ENCODE assay signal across 12 mouse cellular contexts in genomic region chr11:116922058-116922457, GRCm38 (mm10). TPM values are rescaled to one million over a fixed set of nuclear protein-coding genes. Genes with fewer than 3 reads are reported as not detected.
A peak's percentile ranks its signal among the peaks of the same experiment; 100 is the strongest.
DNase-seq lines count a peak whose midpoint lies in the region; ATAC-seq and TF ChIP-seq lines count a peak whose summit lies in the region.
"Had no signal": no experiment of that assay in that cellular context is flagged by ENCODE, and none has a peak within 500 bp of the region (broad histone marks: within the 10 kb centered on the region; RNA-seq: fewer than 3 reads in every experiment).

No protein-coding gene starts in this region.

- 0 out of 2 replicates have a peak, but pooled peaks have one; percentile 66 for TF ChIP-seq EP300 in heart, adult 2 months (IDR thresholded peaks at IDR 0.05; ENCODE audit: insufficient read depth, low read depth, low read length)

- no peak overlapping the region for H3K4me2 ChIP-seq in heart, embryonic 11.5 days
- H3K4me2 ChIP-seq in forebrain, embryonic 15.5 days (replicated peaks), result peak overlapping the region; percentile 86
- H3K4me2 ChIP-seq in hindbrain, embryonic 15.5 days, result peak overlapping the region; percentile 85
- H3K4me2 ChIP-seq in neural tube, embryonic 14.5 days (ENCODE audit: low read depth, low read length), result peak overlapping the region; percentile 89
- no peak overlapping the region for H3K4me2 ChIP-seq in liver, embryonic 11.5 days
- H3K4me2 ChIP-seq: kidney, embryonic 15.5 days had no signal

- TF ChIP-seq CTCF in heart, adult 2 months (IDR thresholded peaks at IDR 0.05), result no peak

- no peak for TF ChIP-seq POLR2A in heart, adult 2 months (IDR thresholded peaks at IDR 0.05; ENCODE audit: insufficient read depth, low read depth, low read length)

- 18% methylated on average over 7 of the region's 7 CpGs for WGBS in heart, adult 2 months
- 27% methylated on average over 7 of the region's 7 CpGs for WGBS in heart, embryonic 11.5 days (ENCODE audit: insufficient replicate concordance)
- 27% methylated on average over 7 of the region's 7 CpGs for WGBS in forebrain, embryonic 15.5 days
- WGBS in hindbrain, embryonic 15.5 days, result 18% methylated on average over 7 of the region's 7 CpGs
- WGBS in neural tube, embryonic 14.5 days, result 35% methylated on average over 7 of the region's 7 CpGs
- WGBS in liver, embryonic 11.5 days, result 41% methylated on average over 7 of the region's 7 CpGs

- H3K36me3 ChIP-seq in heart, adult 2 months (ENCODE audit: control insufficient read depth, insufficient read depth, low read length), result no peaks in the 10 kb centered on the region
- H3K36me3 ChIP-seq in heart, embryonic 11.5 days (ENCODE audit: control insufficient read depth, insufficient read depth, low read length), result no peaks in the 10 kb centered on the region
- peaks cover 37% of the 10 kb centered on the region for H3K36me3 ChIP-seq in forebrain, embryonic 15.5 days
- H3K36me3 ChIP-seq in hindbrain, embryonic 15.5 days, result peaks cover 23% of the 10 kb centered on the region
- H3K36me3 ChIP-seq in neural tube, embryonic 14.5 days (ENCODE audit: control insufficient read depth, insufficient read depth, low read length), result peaks cover 24% of the 10 kb centered on the region
- no peaks in the 10 kb centered on the region for H3K36me3 ChIP-seq in liver, embryonic 11.5 days (ENCODE audit: control insufficient read depth, insufficient read depth, low read length)
- H3K36me3 ChIP-seq: kidney, embryonic 15.5 days had no signal

- no peaks in the 10 kb centered on the region for H3K9me3 ChIP-seq in heart, embryonic 11.5 days (replicated peaks; ENCODE audit: control insufficient read depth, low read length)
- H3K9me3 ChIP-seq in forebrain, embryonic 15.5 days, result no peaks in the 10 kb centered on the region
- H3K9me3 ChIP-seq in hindbrain, embryonic 15.5 days, result no peaks in the 10 kb centered on the region
- H3K9me3 ChIP-seq in neural tube, embryonic 14.5 days (ENCODE audit: control insufficient read depth, low read length), result no peaks in the 10 kb centered on the region
- no peaks in the 10 kb centered on the region for H3K9me3 ChIP-seq in liver, embryonic 11.5 days (ENCODE audit: control insufficient read depth, low read length)
- H3K9me3 ChIP-seq: kidney, embryonic 15.5 days had no signal

- H3K4me3 ChIP-seq in heart, adult 2 months, result no peak overlapping the region
- no peak overlapping the region for H3K4me3 ChIP-seq in heart, embryonic 11.5 days (ENCODE audit: low read depth, low read length)
- peak overlapping the region; percentile 79 for H3K4me3 ChIP-seq in forebrain, embryonic 15.5 days
- peak overlapping the region; percentile 77 for H3K4me3 ChIP-seq in hindbrain, embryonic 15.5 days
- H3K4me3 ChIP-seq in neural tube, embryonic 14.5 days (ENCODE audit: low read depth, low read length), result peak overlapping the region; percentile 76; the same call in 1 of the 2 replicates
- no peak overlapping the region for H3K4me3 ChIP-seq in liver, embryonic 11.5 days (ENCODE audit: low read depth, low read length)
- H3K4me3 ChIP-seq: kidney, embryonic 15.5 days had no signal

- no peak overlapping the region for H3K27ac ChIP-seq in heart, adult 2 months
- H3K27ac ChIP-seq in heart, embryonic 11.5 days (ENCODE audit: low read depth, low read length), result no peak overlapping the region
- peak overlapping the region; percentile 76 for H3K27ac ChIP-seq in forebrain, embryonic 15.5 days (replicated peaks)
- peak overlapping the region; percentile 42; the same call in 1 of the 2 replicates for H3K27ac ChIP-seq in hindbrain, embryonic 15.5 days (replicated peaks)
- no peak overlapping the region for H3K27ac ChIP-seq in neural tube, embryonic 14.5 days (ENCODE audit: low read depth, low read length)
- no peak overlapping the region for H3K27ac ChIP-seq in liver, embryonic 11.5 days (ENCODE audit: low read depth, low read length)
- H3K27ac ChIP-seq: kidney, embryonic 15.5 days; macrophage had no signal

- H3K27me3 ChIP-seq in heart, adult 2 months (ENCODE audit: control insufficient read depth, insufficient read depth, low read length), result peaks cover 11% of the 10 kb centered on the region
- H3K27me3 ChIP-seq in heart, embryonic 11.5 days (ENCODE audit: control insufficient read depth, insufficient read depth, low read length), result peaks cover 69% of the 10 kb centered on the region
- H3K27me3 ChIP-seq in forebrain, embryonic 15.5 days, result 0 out of 2 replicates have a peak, but pooled peaks cover 6% of the 10 kb centered on the region
- no peaks in the 10 kb centered on the region for H3K27me3 ChIP-seq in hindbrain, embryonic 15.5 days
- H3K27me3 ChIP-seq in neural tube, embryonic 14.5 days (ENCODE audit: control insufficient read depth, insufficient read depth, low read length), result no peaks in the 10 kb centered on the region
- H3K27me3 ChIP-seq in liver, embryonic 11.5 days (replicated peaks; ENCODE audit: control insufficient read depth, insufficient read depth, low read length), result peaks cover 61% of the 10 kb centered on the region

- peak; percentile 29 to 58 for DNase-seq in heart, adult 2 months
- no peak for DNase-seq in liver, embryonic 11.5 days (ENCODE audit: low spot score)
- DNase-seq in layer of hippocampus, postnatal 10 days (ENCODE audit: low spot score in 2 of 2), result no peak
- no peak for DNase-seq in urinary bladder, postnatal 25 days (ENCODE audit: low spot score)
- DNase-seq: embryo, embryonic 11 days; right cerebral cortex, postnatal 4 days had no signal

- H3K9ac ChIP-seq in heart, adult 2 months (ENCODE audit: low read depth, low read length), result no peak overlapping the region
- no peak overlapping the region for H3K9ac ChIP-seq in heart, embryonic 11.5 days (ENCODE audit: low read depth, low read length)
- H3K9ac ChIP-seq in forebrain, embryonic 15.5 days (replicated peaks), result 0 out of 2 replicates have a peak overlapping the region, but pooled peaks have one; percentile 3
- peak overlapping the region; percentile 97; the same call in 1 of the 2 replicates for H3K9ac ChIP-seq in hindbrain, embryonic 15.5 days
- H3K9ac ChIP-seq in neural tube, embryonic 14.5 days (replicated peaks; ENCODE audit: low read depth, low read length), result peak overlapping the region; percentile 18
- no peak overlapping the region for H3K9ac ChIP-seq in liver, embryonic 11.5 days (ENCODE audit: low read depth, low read length)
- H3K9ac ChIP-seq: kidney, embryonic 15.5 days had no signal

- H3K79me2 ChIP-seq in heart, adult 2 months (replicated peaks; ENCODE audit: control insufficient read depth, insufficient read depth, low read length), result no peaks in the 10 kb centered on the region

- intact Hi-C loops in heart, adult 2 months (cut with DNase I), result no loop called here

- no peak; the same call in 1 of the 2 replicates for ATAC-seq in heart, embryonic 11.5 days (replicated peaks; ENCODE audit: insufficient number of reproducible peaks, low FRiP score, low TSS enrichment)
- ATAC-seq in forebrain, embryonic 15.5 days (replicated peaks), result peak; percentile 62
- ATAC-seq in hindbrain, embryonic 15.5 days (ENCODE audit: low FRiP score, low read depth), result 0 out of 2 replicates have a peak, but pooled peaks have one; percentile 17
- ATAC-seq in neural tube, embryonic 14.5 days (ENCODE audit: low read depth), result no peak
- ATAC-seq in liver, embryonic 11.5 days (replicated peaks; ENCODE audit: low FRiP score), result no peak

- H3K4me1 ChIP-seq in heart, adult 2 months (ENCODE audit: control insufficient read depth, insufficient read depth, low read length), result no peaks in the 10 kb centered on the region
- H3K4me1 ChIP-seq in heart, embryonic 11.5 days (ENCODE audit: control insufficient read depth, insufficient read depth, low read length), result peaks cover 19% of the 10 kb centered on the region
- H3K4me1 ChIP-seq in forebrain, embryonic 15.5 days, result peaks cover 52% of the 10 kb centered on the region
- peaks cover 48% of the 10 kb centered on the region for H3K4me1 ChIP-seq in hindbrain, embryonic 15.5 days (replicated peaks)
- H3K4me1 ChIP-seq in neural tube, embryonic 14.5 days (ENCODE audit: control insufficient read depth, insufficient read depth, low read length), result peaks cover 26% of the 10 kb centered on the region
- no peaks in the 10 kb centered on the region for H3K4me1 ChIP-seq in liver, embryonic 11.5 days (replicated peaks; ENCODE audit: control insufficient read depth, insufficient read depth, low read length)

RNA-seq across cellular contexts. Expression of gene Mgat5b, which starts 3.4 kb away (rescaled TPM):
- total RNA-seq in heart, adult 2 months (2021), result under 1 TPM; 0.10 to 0.11 TPM
- 0.82 and 1.0 TPM in 2 replicates for polyA plus RNA-seq in heart, adult 2 months (2012; rRNA removed)
- polyA plus RNA-seq in heart, embryonic 11.5 days (2014; fragmentation: Nextera tagmentation; extraction: Ambion mirVana), result 0.29 and 0.66 TPM in 2 replicates
- polyA plus RNA-seq in forebrain, embryonic 15.5 days (2015; fragmentation: Nextera tagmentation; extraction: Ambion mirVana), result 32.0 and 32.8 TPM in 2 replicates
- polyA plus RNA-seq in hindbrain, embryonic 15.5 days (2015; fragmentation: Nextera tagmentation; extraction: Ambion mirVana), result 25.3 and 31.0 TPM in 2 replicates
- polyA plus RNA-seq in neural tube, embryonic 14.5 days (2014; fragmentation: Nextera tagmentation; extraction: Ambion mirVana), result 21.2 and 21.6 TPM in 2 replicates
- polyA plus RNA-seq in liver, embryonic 11.5 days (2014; fragmentation: Nextera tagmentation; extraction: Ambion mirVana), result 0.27 and 0.39 TPM in 2 replicates
- total RNA-seq in layer of hippocampus, postnatal 10 days (2021), result 10 to 100 TPM; 58.3 to 65.9 TPM
- polyA plus RNA-seq: macrophage had no signal

Comparison
In these comparisons a context has a peak if more than half of its experiments do, and no peak if none do; other contexts are left out.
1. DNase-seq: peak in heart, adult 2 months (2 of 2); none in liver, embryonic 11.5 days (single experiment), layer of hippocampus, postnatal 10 days (0 of 2) and urinary bladder, postnatal 25 days (single experiment).
2. H3K27ac ChIP-seq: peak in forebrain, embryonic 15.5 days (single experiment) and hindbrain, embryonic 15.5 days (single experiment); none in heart, adult 2 months (single experiment), heart, embryonic 11.5 days (single experiment), neural tube, embryonic 14.5 days (single experiment) and liver, embryonic 11.5 days (single experiment).
3. H3K4me3 ChIP-seq: peak in forebrain, embryonic 15.5 days (single experiment), hindbrain, embryonic 15.5 days (single experiment) and neural tube, embryonic 14.5 days (single experiment); none in heart, adult 2 months (single experiment), heart, embryonic 11.5 days (single experiment) and liver, embryonic 11.5 days (single experiment).
4. H3K9ac ChIP-seq: peak in forebrain, embryonic 15.5 days (single experiment), hindbrain, embryonic 15.5 days (single experiment) and neural tube, embryonic 14.5 days (single experiment); none in heart, adult 2 months (single experiment), heart, embryonic 11.5 days (single experiment) and liver, embryonic 11.5 days (single experiment).
5. ATAC-seq: peak in forebrain, embryonic 15.5 days (single experiment) and hindbrain, embryonic 15.5 days (single experiment); none in heart, embryonic 11.5 days (single experiment), neural tube, embryonic 14.5 days (single experiment) and liver, embryonic 11.5 days (single experiment).
6. H3K4me2 ChIP-seq: peak in forebrain, embryonic 15.5 days (single experiment), hindbrain, embryonic 15.5 days (single experiment) and neural tube, embryonic 14.5 days (single experiment); none in heart, embryonic 11.5 days (single experiment) and liver, embryonic 11.5 days (single experiment).
7. RNA of gene Mgat5b, which starts 3.4 kb away (polyA plus RNA-seq): 32.0 to 32.8 TPM in forebrain, embryonic 15.5 days, 25.3 to 31.0 TPM in hindbrain, embryonic 15.5 days and 21.2 to 21.6 TPM in neural tube, embryonic 14.5 days; 0.82 to 1.0 TPM in heart, adult 2 months, 0.29 to 0.66 TPM in heart, embryonic 11.5 days and 0.27 to 0.39 TPM in liver, embryonic 11.5 days; every median in the first group is over 10 times any median in the second.